Mouse (Mus musculus): ENCODE measurements at regions not wholly inside any gene's neighbourhood (a gene's known extent, or its start where the extent isn't known, plus 50 kb on each side); places are given as distances from the start of the nearest gene placed in this dataset.

- TF ChIP-seq CTCF (IDR thresholded peaks at IDR 0.05) (no peak), EP300 (IDR thresholded peaks at IDR 0.05) (no peak)
These were observed 121.8 kb upstream of the Zeb2 start for GRCm38 (mm10) chr2:45239001-45239400.

Data from lung, postnatal 0 days (tissue).